Mouse (Mus musculus) macrophage (primary cell): ENCODE data around the gene Ighmbp2. TPM values are rescaled to one million over a fixed set of nuclear protein-coding genes. Genes with fewer than 3 reads are reported as not detected.

ENCODE experiments used
- H3K27ac ChIP-seq: fragments of 350-480 bp; formaldehyde crosslinking; 2 replicates; pipeline ENCODE4 v1.9.0; 2021
- H3K36me3 ChIP-seq: fragments of 350-480 bp; formaldehyde crosslinking; 2 replicates; pipeline ENCODE4 v1.9.0; 2021; ENCODE audit errors: inconsistent target
- H3K4me3 ChIP-seq: fragments of 350-480 bp; formaldehyde crosslinking; 2 replicates; pipeline ENCODE4 v1.9.0; 2021; ENCODE audit errors: inconsistent target
- H3K79me2 ChIP-seq: fragments of 350-480 bp; formaldehyde crosslinking; 2 replicates; pipeline ENCODE4 v1.9.0; 2021; ENCODE audit errors: inconsistent target
- WGBS: methylation state at CpG from one replicate; pipeline ENCODE4 v1.1.7; 2026; ENCODE audit warnings: inconsistent platforms; ENCODE audit not compliant: missing documents; 5-methylcytosine and 5-hydroxymethylcytosine counted together
- polyA plus RNA-seq: library from polyadenylated mRNA; stranded (reverse); fragments of 250-400 nt; gene quantifications from 3 replicates; pipeline ENCODE4 v1.2.4, GENCODE M21; 2018; ENCODE audit warnings: inconsistent platforms
- total RNA-seq, 78 experiments: library from RNA; depleted of rRNA; stranded (reverse); fragments of 250-400 nt; gene quantifications; 1 replicate in 9 of 78; 2 replicates in 24 of 78; 3 replicates in 43 of 78; 4 replicates in 2 of 78; pipeline ENCODE4 v1.2.4; 2018; ENCODE audit warnings: inconsistent platforms in 56 of 78

Gene Ighmbp2
- total RNA-seq (2018; cell fraction: chromatin; rRNA removed): 10 to 100 TPM in 16 of 26 experiments, 1 to 10 TPM in 10; 3.6 to 23.4 (median 13.9) TPM
- 1 to 10 TPM; 1.2 to 4.8 (median 3.3) TPM for total RNA-seq (2018; cell fraction: cytosol; rRNA removed)
- total RNA-seq (2018; cell fraction: nucleus; rRNA removed): 10 to 100 TPM in 7 of 26 experiments, 1 to 10 TPM in 19; 2.4 to 13.9 (median 8.6) TPM
- 3.1 to 3.7 TPM (median 3.2 TPM) in 3 replicates for polyA plus RNA-seq

DNA sequence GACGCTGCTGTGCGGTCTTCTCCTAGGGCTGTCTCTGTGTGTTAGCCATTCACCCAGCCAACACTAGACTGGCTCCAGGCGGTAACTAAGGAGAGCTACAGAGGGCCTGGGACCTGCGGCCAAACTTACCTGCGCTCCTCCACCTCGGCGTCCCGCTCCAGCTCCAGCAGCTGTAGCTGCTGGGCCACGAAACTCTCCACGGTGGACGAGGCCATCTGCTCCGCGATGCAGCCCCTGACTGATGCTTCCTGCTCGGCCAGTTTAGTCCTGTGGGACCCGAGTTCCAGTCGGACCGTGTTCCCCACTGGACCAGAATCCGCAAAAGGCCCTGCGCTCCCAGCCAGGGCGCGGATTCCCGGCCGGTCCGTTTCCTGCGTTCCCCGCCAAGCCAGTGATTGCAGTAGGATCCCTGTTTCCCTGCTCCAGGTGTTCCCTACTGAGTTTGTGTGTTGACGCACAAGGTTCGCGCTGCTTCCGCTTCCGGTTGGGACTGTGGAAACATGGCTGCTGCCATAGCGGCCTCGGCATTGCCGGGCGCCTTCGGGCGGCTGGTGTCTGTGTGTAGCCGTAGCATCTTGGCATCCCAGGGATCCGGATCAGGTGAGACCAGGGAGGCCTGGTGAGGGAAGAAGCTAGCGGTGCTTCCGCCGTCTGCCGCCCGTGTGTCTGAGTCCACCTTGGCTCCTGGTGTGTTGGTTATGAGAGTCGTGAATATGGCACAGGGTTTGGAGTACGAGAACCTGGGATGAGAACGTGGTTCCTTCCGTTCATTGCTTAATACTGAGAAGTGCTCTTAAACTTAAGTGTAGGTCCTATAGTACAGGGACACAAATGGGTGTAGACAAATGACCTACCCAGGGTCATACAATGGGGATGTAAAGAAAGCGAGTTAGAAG, at the start of gene Ighmbp2, which contains the start of gene Mrpl21:
Ighmbp2 (minus strand) TSS at position 446 of the 896 bp plus-strand sequence.
Mrpl21 (plus strand) TSS at position 330 of the 896 bp plus-strand sequence.
- Histone ChIP-seq H3K79me2 (peaks cover 28% of the 10 kb centered on the region), H3K27ac (peak within 1 kb of the TSS; percentile 37), H3K4me3 (peak within 1 kb of the TSS; percentile 67), H3K36me3 (peaks cover 30% of the 10 kb centered on the region; the same call in 1 of the 2 replicates)
- under 1% methylated on average over 49 of the region's 49 CpGs for WGBS

DNA sequence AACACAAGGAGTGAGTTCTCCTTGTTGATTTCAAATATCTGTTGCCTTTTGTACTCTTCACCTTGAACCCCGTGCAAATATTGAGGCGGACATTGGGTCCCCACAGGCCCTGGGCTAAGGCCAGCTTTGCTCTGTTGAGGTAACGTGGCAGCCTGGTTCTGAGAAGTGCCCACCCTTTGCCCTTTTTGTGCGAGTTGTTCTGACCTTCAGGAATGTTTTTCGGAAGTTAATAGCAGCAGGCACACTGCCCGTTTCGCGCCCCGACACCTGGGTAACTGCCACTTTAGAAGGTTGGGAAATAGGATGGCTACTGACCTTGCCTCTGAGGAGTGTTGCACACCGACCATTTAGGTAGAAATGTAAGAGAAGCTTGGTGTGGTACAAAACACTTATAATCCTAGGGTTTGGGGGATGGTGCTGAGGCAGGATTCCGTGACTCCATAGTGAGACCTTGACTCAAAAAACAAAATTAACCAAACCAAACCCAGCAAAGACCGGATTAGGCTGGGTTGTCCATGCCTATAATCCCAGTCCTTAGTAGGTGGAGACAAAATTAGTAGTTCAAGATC, 43.7 kb upstream of the Ighmbp2 start:
- Histone ChIP-seq H3K27ac (no peak overlapping the region), H3K79me2 (peaks cover 74% of the 10 kb centered on the region), H3K36me3 (no peaks in the 10 kb centered on the region), H3K4me3 (no peak overlapping the region)
- 85% methylated on average over 12 of the region's 12 CpGs for WGBS

DNA sequence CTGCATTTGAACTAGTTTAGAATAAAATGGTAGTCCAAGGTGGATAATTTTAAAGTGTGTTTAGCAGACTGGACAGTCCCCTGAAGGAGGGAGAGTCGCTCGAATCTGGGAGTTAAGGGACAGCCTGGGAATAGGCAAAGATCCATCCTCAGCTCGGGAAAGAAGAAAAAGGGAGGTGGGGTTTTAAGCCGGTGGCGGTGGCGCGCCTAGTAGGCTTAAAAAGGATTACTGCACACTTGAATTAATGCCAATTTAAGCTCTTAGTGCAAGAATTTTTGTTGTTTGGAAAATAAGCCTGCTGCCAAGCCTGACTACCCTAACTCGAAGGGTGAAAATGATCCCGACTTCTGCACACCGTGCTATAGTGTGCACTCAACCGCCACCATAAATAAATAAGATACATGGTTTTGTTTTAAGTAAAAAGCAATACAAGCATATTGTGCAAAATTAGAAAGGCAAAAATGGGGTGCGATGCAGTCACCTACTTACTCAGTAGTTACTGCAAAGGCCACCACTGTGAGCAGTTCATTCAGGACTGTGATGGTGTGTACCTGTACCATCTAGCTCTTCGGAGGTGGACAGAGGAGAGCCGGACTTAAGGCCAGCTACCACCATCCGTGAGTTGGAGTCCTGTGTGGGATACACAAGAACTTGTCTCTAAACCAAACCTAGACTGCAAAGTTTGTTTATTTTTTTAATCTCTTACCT, 43.1 kb upstream of the Ighmbp2 start:
- whole genome bisulfite sequencing: 36% methylated on average over 15 of the region's 15 CpGs
- Histone ChIP-seq H3K4me3 (peak overlapping the region; percentile 24), H3K36me3 (no peaks in the 10 kb centered on the region), H3K27ac (peak overlapping the region; percentile 78), H3K79me2 (peaks cover 68% of the 10 kb centered on the region)

DNA sequence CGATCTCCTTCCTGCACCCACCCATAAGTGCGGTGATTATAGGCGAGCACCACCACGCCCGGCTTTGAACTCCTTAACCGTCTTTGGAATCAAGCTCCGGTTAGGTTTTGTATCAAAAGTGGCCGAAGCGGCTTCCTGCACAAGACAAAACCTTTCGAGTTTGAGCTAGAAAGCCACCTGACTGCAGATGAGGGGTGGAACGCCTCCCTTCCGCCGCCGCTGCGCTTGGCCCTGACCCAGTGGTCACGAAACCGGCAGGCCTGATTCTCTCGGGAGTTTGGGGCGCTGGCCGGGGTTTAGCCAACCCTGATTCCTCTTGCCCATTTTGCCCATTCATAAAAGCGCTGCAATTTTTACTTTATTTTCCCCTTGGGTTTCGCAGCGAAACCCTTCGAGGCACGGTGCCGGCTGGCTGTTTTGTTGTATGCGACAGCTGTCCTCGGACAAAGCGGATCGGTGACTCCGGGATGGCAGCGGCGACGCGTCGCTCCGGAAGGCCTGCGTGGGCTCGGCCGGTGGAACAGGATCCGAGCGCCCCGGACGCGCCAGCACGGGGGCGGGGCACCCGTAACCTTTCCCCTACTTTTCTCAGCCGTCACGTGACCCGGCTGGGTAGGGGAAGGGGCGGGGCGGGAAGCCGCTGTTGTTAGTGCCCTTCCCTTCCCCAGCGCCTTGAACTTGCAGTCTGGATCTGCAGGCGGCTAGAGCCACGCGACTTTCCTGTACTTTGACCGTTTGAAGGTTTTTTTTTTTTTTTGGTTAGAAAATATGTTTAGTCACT, 42.3 kb upstream of the Ighmbp2 start:
- H3K4me3 ChIP-seq: peak overlapping the region; percentile 90
- WGBS: under 1% methylated on average over 59 of the region's 59 CpGs
- H3K79me2 ChIP-seq: peaks cover 59% of the 10 kb centered on the region
- no peaks in the 10 kb centered on the region for H3K36me3 ChIP-seq
- H3K27ac ChIP-seq: peak overlapping the region; percentile 80

DNA sequence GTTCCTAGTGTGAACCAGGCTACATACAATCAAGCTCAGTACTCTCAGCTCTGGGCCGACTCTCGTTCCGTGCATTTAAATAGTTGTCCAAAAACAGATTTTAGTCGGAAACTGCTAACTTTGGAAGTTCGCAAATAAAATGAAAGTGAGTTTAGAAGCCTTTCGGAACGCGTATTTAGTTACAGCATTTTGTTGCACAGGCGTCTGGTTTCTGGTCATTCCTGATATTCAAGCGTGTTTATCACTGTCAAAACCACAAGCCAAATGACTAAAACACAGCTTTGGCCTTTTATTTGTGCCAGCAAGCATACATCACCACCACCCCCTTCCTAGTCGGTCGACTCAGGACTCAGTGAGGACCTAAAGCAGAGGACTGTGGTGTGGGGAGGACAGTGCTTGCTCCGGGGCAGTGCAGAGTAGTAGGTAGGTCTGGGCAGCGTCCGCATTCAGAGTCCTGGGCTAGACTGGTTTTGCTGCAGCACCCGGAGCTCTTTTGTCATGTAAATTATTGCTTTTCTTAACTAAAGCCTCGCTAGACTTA, 41.5 kb upstream of the Ighmbp2 start:
- Histone ChIP-seq H3K36me3 (no peaks in the 10 kb centered on the region), H3K79me2 (peaks cover 52% of the 10 kb centered on the region), H3K27ac (peak overlapping the region; percentile 80), H3K4me3 (peak overlapping the region; percentile 90)
- under 1% methylated on average over 16 of the region's 17 CpGs for WGBS

DNA sequence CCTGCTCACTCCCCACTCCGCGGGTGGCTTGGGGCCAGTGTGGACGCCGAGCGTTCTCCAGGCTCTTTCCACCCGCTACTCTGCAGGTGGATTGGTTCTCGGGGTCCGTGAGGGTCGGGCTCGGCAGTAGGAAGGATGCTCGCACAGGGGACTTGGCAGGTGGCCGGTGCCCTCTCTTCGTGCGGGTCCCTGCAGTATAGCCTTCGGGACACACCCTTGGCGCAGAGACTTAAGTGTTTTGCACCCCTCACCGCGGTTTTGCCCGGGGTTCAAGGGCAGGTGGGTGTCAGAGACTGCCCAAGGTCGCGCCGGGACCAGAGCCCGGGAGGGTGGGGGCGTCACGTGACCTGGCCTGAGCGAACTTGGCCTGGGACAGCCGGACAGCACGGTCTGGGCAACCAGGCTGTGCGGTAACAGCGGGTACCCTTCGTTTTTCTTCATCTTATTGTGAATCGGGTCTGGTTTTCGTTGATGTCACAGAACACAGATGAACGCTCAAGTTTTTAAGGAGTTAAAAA, 41.0 kb upstream of the Ighmbp2 start:
- peak overlapping the region; percentile 90 for H3K4me3 ChIP-seq
- peaks cover 46% of the 10 kb centered on the region for H3K79me2 ChIP-seq
- H3K36me3 ChIP-seq: no peaks in the 10 kb centered on the region
- H3K27ac ChIP-seq: peak overlapping the region; percentile 80
- WGBS: 1% methylated on average over 34 of the region's 34 CpGs

DNA sequence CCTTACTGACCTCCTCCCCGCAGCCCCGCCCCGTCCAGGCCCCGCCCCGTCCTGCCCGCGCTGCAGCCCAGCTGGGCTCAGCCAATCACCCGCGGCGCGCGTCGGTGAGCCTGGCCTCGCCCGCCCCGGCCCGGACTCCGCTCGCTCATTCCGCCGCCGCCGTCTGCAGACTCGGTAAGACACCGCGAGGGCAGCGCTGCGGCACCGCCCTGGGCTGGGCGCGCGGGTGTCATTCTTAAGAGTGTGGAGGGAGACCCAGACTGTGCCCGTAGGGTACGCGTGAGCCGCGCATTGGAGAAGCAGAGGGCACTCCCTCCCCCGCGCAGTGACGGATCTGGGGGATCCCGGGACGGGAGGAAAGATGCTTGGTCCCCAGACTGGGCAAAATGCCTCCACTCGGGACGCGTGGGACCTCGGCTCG, 40.4 kb upstream of the Ighmbp2 start:
- Histone ChIP-seq H3K27ac (peak overlapping the region; percentile 80), H3K36me3 (no peaks in the 10 kb centered on the region), H3K79me2 (peaks cover 40% of the 10 kb centered on the region), H3K4me3 (peak overlapping the region; percentile 90)
- WGBS: under 1% methylated on average over 47 of the region's 47 CpGs

DNA sequence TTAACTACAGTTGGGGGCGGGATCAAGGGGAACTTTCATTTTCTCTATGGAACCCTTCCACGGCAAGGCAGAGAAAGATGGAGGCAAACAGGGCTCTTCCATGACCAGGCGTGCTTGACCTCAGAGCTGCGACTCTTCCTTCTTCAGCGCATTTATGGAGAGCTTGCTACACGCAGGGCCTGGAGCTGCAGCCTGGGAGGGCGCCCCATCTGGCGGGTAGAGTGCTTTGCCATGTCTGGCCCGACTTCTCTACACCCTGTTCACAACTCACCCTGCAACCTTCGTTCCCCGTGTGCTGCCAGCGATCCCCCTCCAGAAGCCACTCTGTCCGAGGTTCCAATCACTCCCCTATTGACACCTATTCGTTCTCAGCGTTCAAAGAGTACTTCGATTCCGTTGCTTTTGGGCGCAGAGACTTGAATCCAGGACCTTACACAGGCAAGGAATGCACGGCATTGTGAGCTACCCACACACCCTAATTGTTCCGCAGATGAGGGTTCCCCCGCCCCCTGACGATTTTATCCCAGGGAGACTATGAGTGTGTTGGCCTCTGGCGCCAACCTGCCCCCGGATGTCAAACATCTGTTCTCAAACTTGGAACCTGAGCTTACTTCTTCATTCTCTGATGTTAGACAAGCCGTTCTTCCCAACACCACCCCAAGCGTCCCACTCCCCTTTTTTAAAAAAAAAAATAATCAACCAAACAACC, 39.6 kb upstream of the Ighmbp2 start, which contains the start of gene Cpt1a:
Cpt1a (plus strand) TSS at position 74 of the 709 bp plus-strand sequence.
- H3K36me3 ChIP-seq: no peaks in the 10 kb centered on the region
- H3K27ac ChIP-seq: peak within 1 kb of the TSS; percentile 58
- H3K79me2 ChIP-seq: peaks cover 32% of the 10 kb centered on the region
- 1% methylated on average over 26 of the region's 26 CpGs for whole genome bisulfite sequencing
- peak within 1 kb of the TSS; percentile 90 for H3K4me3 ChIP-seq

DNA sequence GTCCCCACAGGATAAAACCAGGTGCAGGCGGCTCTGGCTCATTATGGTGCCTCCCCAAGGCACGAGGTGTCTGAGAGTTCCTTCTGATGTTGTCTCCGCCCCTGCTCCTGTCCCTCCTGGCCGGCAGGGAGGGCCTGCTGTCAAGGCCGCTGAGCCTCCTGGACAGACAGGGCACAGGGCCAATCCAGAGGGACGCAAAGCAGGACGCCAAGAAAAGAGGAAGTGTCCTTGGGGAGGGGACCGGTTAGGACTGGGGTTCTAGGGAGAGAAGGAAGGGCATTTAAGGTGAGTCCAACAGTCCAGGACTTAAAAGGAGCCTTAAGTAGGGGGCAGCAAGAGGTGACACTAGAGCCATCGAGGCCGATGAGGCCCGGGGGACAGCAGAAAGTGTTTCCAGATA, 38.8 kb upstream of the Ighmbp2 start:
- WGBS: 7% methylated on average over 11 of the region's 11 CpGs
- Histone ChIP-seq H3K36me3 (no peaks in the 10 kb centered on the region), H3K4me3 (peak overlapping the region; percentile 47), H3K79me2 (peaks cover 24% of the 10 kb centered on the region), H3K27ac (peak overlapping the region; percentile 58)

DNA sequence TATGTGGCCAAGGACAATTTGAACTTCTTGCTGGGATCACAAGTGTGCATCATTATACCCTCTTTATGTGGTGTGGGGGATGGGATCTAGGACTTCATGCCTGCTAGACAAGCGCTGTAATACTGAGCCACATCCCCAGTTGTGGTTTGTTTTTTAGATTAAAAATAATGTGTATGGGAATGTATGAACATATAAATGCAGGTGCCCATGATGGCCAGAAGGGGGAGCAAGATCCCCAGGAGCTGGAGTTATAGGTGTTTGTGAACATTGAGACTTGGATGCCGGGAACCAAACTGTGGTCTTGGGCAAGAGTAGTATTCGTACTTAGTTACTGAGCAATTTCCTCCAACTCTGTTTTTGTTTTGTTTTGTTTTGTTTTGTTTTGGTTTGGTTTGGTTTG, 38.0 kb upstream of the Ighmbp2 start:
- Histone ChIP-seq H3K79me2 (peaks cover 16% of the 10 kb centered on the region), H3K27ac (no peak overlapping the region), H3K4me3 (no peak overlapping the region), H3K36me3 (no peaks in the 10 kb centered on the region)
- WGBS: 55% methylated on average over 3 of the region's 3 CpGs

DNA sequence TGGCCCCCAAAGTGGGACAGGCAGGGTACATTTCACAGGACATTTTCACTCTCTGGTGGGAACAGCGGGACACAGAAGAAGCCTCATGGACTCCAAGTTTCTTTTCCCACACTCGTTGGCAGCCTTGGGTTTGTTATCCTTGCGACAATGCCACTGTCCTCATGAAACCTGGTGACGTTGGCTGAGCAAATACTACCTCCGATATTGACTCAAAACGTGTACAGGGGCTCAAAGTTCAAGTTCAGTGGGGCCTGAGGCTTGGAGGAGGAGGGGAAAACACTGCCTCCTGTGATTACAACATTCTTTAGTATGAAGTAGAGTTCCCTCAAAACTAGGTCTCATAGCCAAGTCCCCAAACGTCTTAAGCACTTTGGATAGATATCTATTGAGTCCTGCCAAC, 37.3 kb upstream of the Ighmbp2 start:
- Histone ChIP-seq H3K36me3 (no peaks in the 10 kb centered on the region), H3K4me3 (no peak overlapping the region), H3K27ac (no peak overlapping the region), H3K79me2 (peaks cover 13% of the 10 kb centered on the region; the same call in 1 of the 2 replicates)
- 83% methylated on average over 7 of the region's 7 CpGs for WGBS

DNA sequence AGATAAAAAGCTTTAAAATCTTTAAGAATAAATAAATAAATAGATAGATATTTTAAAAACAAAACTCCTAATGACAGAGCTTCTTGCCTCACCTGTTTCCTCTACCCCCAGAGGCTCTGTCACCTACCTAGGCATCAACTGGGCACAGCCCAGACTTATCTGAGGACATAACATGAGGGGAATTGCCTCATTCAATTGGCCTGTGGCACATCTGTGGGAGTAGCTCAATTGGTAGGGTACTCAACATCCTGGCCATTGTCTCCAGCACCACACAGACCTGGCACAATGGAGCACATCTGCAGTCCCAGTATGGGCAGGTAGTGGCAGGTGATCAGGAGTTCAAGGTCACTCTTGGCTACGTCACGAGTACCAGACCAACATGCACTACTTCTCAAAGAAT, 36.5 kb upstream of the Ighmbp2 start:
- WGBS: 100% methylated on average over 2 of the region's 2 CpGs
- peaks cover 11% of the 10 kb centered on the region; the same call in 1 of the 2 replicates for H3K79me2 ChIP-seq
- no peak overlapping the region for H3K27ac ChIP-seq
- no peak overlapping the region for H3K4me3 ChIP-seq
- no peaks in the 10 kb centered on the region for H3K36me3 ChIP-seq
